Mouse (Mus musculus): ENCODE measurements around the gene Rasl12. TPM values are rescaled to one million over a fixed set of nuclear protein-coding genes. Genes with fewer than 3 reads are reported as not detected.

Rasl12 gene
- polyA plus RNA-seq, 2 experiments: 9.1 to 9.6 TPM

GRCm38 (mm10) chr9:65374468-65375162 is 23.7 kb upstream of the Rasl12 start:
- Histone ChIP-seq H3K9ac (ENCODE audit: low read depth, low read length, severe bottlenecking) (no peak overlapping the region), H3K9me3 (ENCODE audit: control insufficient read depth, low read length) (no peaks in the 10 kb centered on the region), H3K4me3 (replicated peaks; ENCODE audit: low read length) (no peak overlapping the region), H3K4me1 (ENCODE audit: control insufficient read depth, insufficient read depth, low read length) (no peaks in the 10 kb centered on the region), H3K27ac (replicated peaks; ENCODE audit: low read depth, low read length) (no peak overlapping the region), H3K36me3 (ENCODE audit: control insufficient read depth, insufficient read depth, low read length) (no peaks in the 10 kb centered on the region; the same call in 1 of the 2 replicates), H3K27me3 (ENCODE audit: control insufficient read depth, insufficient read depth, low read length) (no peaks in the 10 kb centered on the region), H3K4me2 (replicated peaks; ENCODE audit: low read depth, low read length, severe bottlenecking) (no peak overlapping the region)
- no peak for TF ChIP-seq POLR2A (IDR thresholded peaks at IDR 0.05; ENCODE audit: borderline replicate concordance, extremely low read depth, insufficient read depth, insufficient read length)
- ATAC-seq (ENCODE audit: low FRiP score, low read depth) (no peak), DNase-seq (ENCODE audit: low spot score) (no peak)
- 50% methylated on average over 5 of the region's 5 CpGs for WGBS

- H3K4me2 ChIP-seq (replicated peaks; ENCODE audit: low read depth, low read length, severe bottlenecking): no peak overlapping the region
- no peak overlapping the region for H3K27ac ChIP-seq (replicated peaks; ENCODE audit: low read depth, low read length)
- ATAC-seq (ENCODE audit: low FRiP score, low read depth) (no peak), DNase-seq (ENCODE audit: low spot score) (no peak)
- H3K9me3 ChIP-seq (ENCODE audit: control insufficient read depth, low read length): no peaks in the 10 kb centered on the region
- no peak for TF ChIP-seq POLR2A (IDR thresholded peaks at IDR 0.05; ENCODE audit: borderline replicate concordance, extremely low read depth, insufficient read depth, insufficient read length)
- no peaks in the 10 kb centered on the region for H3K4me1 ChIP-seq (ENCODE audit: control insufficient read depth, insufficient read depth, low read length)
- H3K4me3 ChIP-seq (replicated peaks; ENCODE audit: low read length): no peak overlapping the region
- no peak overlapping the region for H3K9ac ChIP-seq (ENCODE audit: low read depth, low read length, severe bottlenecking)
- no peaks in the 10 kb centered on the region for H3K27me3 ChIP-seq (ENCODE audit: control insufficient read depth, insufficient read depth, low read length)
- no peaks in the 10 kb centered on the region; the same call in 1 of the 2 replicates for H3K36me3 ChIP-seq (ENCODE audit: control insufficient read depth, insufficient read depth, low read length)
- 70% methylated on average over 9 of the region's 9 CpGs for WGBS
Measured at GRCm38 (mm10) chr9:65375163-65375934, 23.0 kb upstream of the Rasl12 start.

- no peak overlapping the region for H3K9ac ChIP-seq (ENCODE audit: low read depth, low read length, severe bottlenecking)
- DNase-seq (ENCODE audit: low spot score) (no peak), ATAC-seq (ENCODE audit: low FRiP score, low read depth) (no peak)
- no peak overlapping the region for H3K4me3 ChIP-seq (replicated peaks; ENCODE audit: low read length)
- no peaks in the 10 kb centered on the region for H3K27me3 ChIP-seq (ENCODE audit: control insufficient read depth, insufficient read depth, low read length)
- no peak overlapping the region for H3K4me2 ChIP-seq (replicated peaks; ENCODE audit: low read depth, low read length, severe bottlenecking)
- WGBS: 73% methylated on average over 4 of the region's 4 CpGs
- H3K4me1 ChIP-seq (ENCODE audit: control insufficient read depth, insufficient read depth, low read length): no peaks in the 10 kb centered on the region
- no peaks in the 10 kb centered on the region for H3K9me3 ChIP-seq (ENCODE audit: control insufficient read depth, low read length)
- H3K27ac ChIP-seq (replicated peaks; ENCODE audit: low read depth, low read length): no peak overlapping the region
- no peak for TF ChIP-seq POLR2A (IDR thresholded peaks at IDR 0.05; ENCODE audit: borderline replicate concordance, extremely low read depth, insufficient read depth, insufficient read length)
- H3K36me3 ChIP-seq (ENCODE audit: control insufficient read depth, insufficient read depth, low read length): no peaks in the 10 kb centered on the region
Measured at GRCm38 (mm10) chr9:65381017-65381590, 17.2 kb upstream of the Rasl12 start.

GRCm38 (mm10) chr9:65382031-65382750 is 16.1 kb upstream of the Rasl12 start:
- WGBS: 67% methylated on average over 6 of the region's 6 CpGs
- H3K4me3 ChIP-seq (replicated peaks; ENCODE audit: low read length): no peak overlapping the region
- H3K4me2 ChIP-seq (replicated peaks; ENCODE audit: low read depth, low read length, severe bottlenecking): no peak overlapping the region

GRCm38 (mm10) chr9:65382751-65383097 is 15.6 kb upstream of the Rasl12 start:
- H3K4me2 ChIP-seq (replicated peaks; ENCODE audit: low read depth, low read length, severe bottlenecking): no peak overlapping the region
- no peak overlapping the region for H3K9ac ChIP-seq (ENCODE audit: low read depth, low read length, severe bottlenecking)
- no peaks in the 10 kb centered on the region for H3K4me1 ChIP-seq (ENCODE audit: control insufficient read depth, insufficient read depth, low read length)
- no peak overlapping the region for H3K27ac ChIP-seq (replicated peaks; ENCODE audit: low read depth, low read length)
- H3K9me3 ChIP-seq (ENCODE audit: control insufficient read depth, low read length): no peaks in the 10 kb centered on the region
- TF ChIP-seq POLR2A (IDR thresholded peaks at IDR 0.05; ENCODE audit: borderline replicate concordance, extremely low read depth, insufficient read depth, insufficient read length): no peak
- DNase-seq (ENCODE audit: low spot score) (no peak), ATAC-seq (ENCODE audit: low FRiP score, low read depth) (no peak)
- H3K36me3 ChIP-seq (ENCODE audit: control insufficient read depth, insufficient read depth, low read length): no peaks in the 10 kb centered on the region
- 40% methylated on average over 3 of the region's 3 CpGs for WGBS
- no peak overlapping the region for H3K4me3 ChIP-seq (replicated peaks; ENCODE audit: low read length)
- H3K27me3 ChIP-seq (ENCODE audit: control insufficient read depth, insufficient read depth, low read length): no peaks in the 10 kb centered on the region

More at GRCm38 (mm10) chr9:65382031-65382750, 16.1 kb upstream of the Rasl12 start:
- Histone ChIP-seq H3K36me3 (ENCODE audit: control insufficient read depth, insufficient read depth, low read length) (no peaks in the 10 kb centered on the region), H3K9ac (ENCODE audit: low read depth, low read length, severe bottlenecking) (no peak overlapping the region), H3K27me3 (ENCODE audit: control insufficient read depth, insufficient read depth, low read length) (no peaks in the 10 kb centered on the region), H3K27ac (replicated peaks; ENCODE audit: low read depth, low read length) (no peak overlapping the region), H3K4me1 (ENCODE audit: control insufficient read depth, insufficient read depth, low read length) (no peaks in the 10 kb centered on the region), H3K9me3 (ENCODE audit: control insufficient read depth, low read length) (no peaks in the 10 kb centered on the region)
- ATAC-seq (ENCODE audit: low FRiP score, low read depth) (no peak), DNase-seq (ENCODE audit: low spot score) (no peak)
- no peak for TF ChIP-seq POLR2A (IDR thresholded peaks at IDR 0.05; ENCODE audit: borderline replicate concordance, extremely low read depth, insufficient read depth, insufficient read length)
